Mouse (Mus musculus) megakaryocyte, embryonic 14.5 days (primary cell): ENCODE results near the gene Spryd3. TPM values are rescaled to one million over a fixed set of nuclear protein-coding genes. Genes with fewer than 3 reads are reported as not detected.

Experiments used
- H3K27me3 ChIP-seq: replicated peaks from 2 replicates; pipeline ENCODE3; 2012; ENCODE audit warnings: inconsistent platforms
- H3K36me3 ChIP-seq: replicated peaks from 2 replicates; pipeline ENCODE3; 2012; ENCODE audit warnings: low read length, inconsistent platforms, mixed read lengths
- H3K4me1 ChIP-seq: 2 replicates; pipeline ENCODE4 v1.6.1; 2012; ENCODE audit warnings: inconsistent platforms
- H3K4me3 ChIP-seq: replicated peaks from 2 replicates; pipeline ENCODE3; 2012; ENCODE audit warnings: moderate library complexity, mild to moderate bottlenecking, inconsistent platforms
- H3K9me3 ChIP-seq: 2 replicates; pipeline ENCODE4 v1.6.1; 2012; ENCODE audit warnings: inconsistent platforms
- FLI1 ChIP-seq: IDR thresholded peaks from 2 replicates; pipeline ENCODE4 v1.6.1; 2012; ENCODE audit warnings: low read length, inconsistent platforms, mixed read lengths
- GATA1 ChIP-seq: IDR thresholded peaks from 3 replicates; pipeline ENCODE4 v1.6.1; 2012; ENCODE audit warnings: mixed read lengths, low read length, inconsistent platforms, borderline replicate concordance
- polyA plus RNA-seq: library from polyadenylated mRNA; stranded (reverse); fragments of >175 nt; gene quantifications from 2 replicates; pipeline ENCODE4 v1.2.3, GENCODE M21; 2012; ENCODE audit warnings: low replicate concordance; ENCODE audit not compliant: insufficient read depth

Gene Spryd3
- polyA plus RNA-seq, 1 experiment = 25.9 TPM

GRCm38 (mm10) chr15:102134709-102135108 is 1.3 kb downstream of the Spryd3 start:
- H3K9me3 ChIP-seq = no peaks in the 10 kb centered on the region
- H3K36me3 ChIP-seq = peaks cover 40% of the 10 kb centered on the region
- TF ChIP-seq GATA1 = no peak
- no peak for TF ChIP-seq FLI1
- H3K4me3 ChIP-seq = no peak overlapping the region
- peaks cover 26% of the 10 kb centered on the region for H3K4me1 ChIP-seq
- H3K27me3 ChIP-seq = no peaks in the 10 kb centered on the region

GRCm38 (mm10) chr15:102133314-102133713 is 2.7 kb downstream of the Spryd3 start:
- peaks cover 26% of the 10 kb centered on the region for H3K4me1 ChIP-seq
- H3K27me3 ChIP-seq = no peaks in the 10 kb centered on the region
- H3K4me3 ChIP-seq = no peak overlapping the region
- peaks cover 54% of the 10 kb centered on the region for H3K36me3 ChIP-seq
- no peak for TF ChIP-seq GATA1
- TF ChIP-seq FLI1 = no peak
- H3K9me3 ChIP-seq = no peaks in the 10 kb centered on the region

DNA sequence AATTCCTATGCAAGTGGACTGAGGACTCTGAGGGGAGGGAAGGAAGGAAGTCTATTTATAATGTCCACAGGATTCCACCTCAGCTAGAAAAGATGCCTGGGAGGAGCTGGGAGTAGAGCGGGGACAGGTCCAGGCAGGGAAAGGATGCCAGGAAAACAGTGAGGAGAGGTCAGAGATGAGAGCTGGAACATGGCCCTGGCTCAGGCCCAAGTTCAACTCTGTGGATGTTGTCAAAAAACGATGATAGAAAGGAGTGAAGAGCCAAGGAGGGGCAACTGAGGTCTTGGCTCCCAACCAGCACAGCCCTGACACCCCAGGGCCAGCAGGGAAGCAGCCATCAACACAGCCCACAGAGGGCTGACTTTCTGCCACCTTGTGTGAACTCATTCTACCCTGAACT is 9.7 kb downstream of the Spryd3 start:
- Histone ChIP-seq H3K27me3 (no peaks in the 10 kb centered on the region), H3K4me1 (peaks cover 13% of the 10 kb centered on the region), H3K9me3 (no peaks in the 10 kb centered on the region), H3K4me3 (no peak overlapping the region), H3K36me3 (peaks cover 88% of the 10 kb centered on the region)
- no peak for TF ChIP-seq GATA1
- no peak for TF ChIP-seq FLI1

GRCm38 (mm10) chr15:102120530-102120929 is 15.5 kb downstream of the Spryd3 start:
- Histone ChIP-seq H3K4me3 (no peak overlapping the region), H3K36me3 (peaks cover 90% of the 10 kb centered on the region), H3K27me3 (no peaks in the 10 kb centered on the region), H3K4me1 (peaks cover 29% of the 10 kb centered on the region), H3K9me3 (no peaks in the 10 kb centered on the region)
- TF ChIP-seq FLI1 (no peak), GATA1 (no peak)

DNA sequence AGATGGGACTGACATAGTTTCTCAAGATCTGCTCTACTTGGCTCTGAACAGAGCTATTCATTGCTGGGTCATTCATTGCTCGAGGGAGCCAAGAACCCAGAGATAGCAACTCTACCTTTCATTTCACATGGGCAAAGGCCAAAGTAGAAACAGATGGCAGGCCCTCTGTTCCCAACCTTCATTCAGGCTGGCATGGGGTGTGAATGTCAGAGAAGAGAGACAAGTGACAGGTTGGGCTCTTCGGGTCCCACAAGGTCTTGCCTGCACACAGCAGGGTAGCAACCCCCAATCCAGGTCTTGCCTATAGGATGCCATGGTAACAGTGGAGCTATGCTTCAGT is 16.2 kb downstream of the Spryd3 start:
- peaks cover 88% of the 10 kb centered on the region for H3K36me3 ChIP-seq
- no peaks in the 10 kb centered on the region for H3K9me3 ChIP-seq

GRCm38 (mm10) chr15:102119121-102119830 is 16.8 kb downstream of the Spryd3 start:
- TF ChIP-seq FLI1 = no peak
- TF ChIP-seq GATA1 = no peak
- peaks cover 83% of the 10 kb centered on the region for H3K36me3 ChIP-seq
- H3K27me3 ChIP-seq = no peaks in the 10 kb centered on the region
- peaks cover 30% of the 10 kb centered on the region for H3K4me1 ChIP-seq
- H3K9me3 ChIP-seq = no peaks in the 10 kb centered on the region
- H3K4me3 ChIP-seq = no peak overlapping the region

More for the DNA sequence above, 16.2 kb downstream of the Spryd3 start:
- Histone ChIP-seq H3K27me3 (no peaks in the 10 kb centered on the region), H3K4me1 (peaks cover 30% of the 10 kb centered on the region), H3K4me3 (no peak overlapping the region)
- no peak for TF ChIP-seq FLI1
- no peak for TF ChIP-seq GATA1

- H3K4me1 ChIP-seq = peaks cover 30% of the 10 kb centered on the region
- peaks cover 1% of the 10 kb centered on the region for H3K27me3 ChIP-seq
- peaks cover 81% of the 10 kb centered on the region for H3K36me3 ChIP-seq
- no peaks in the 10 kb centered on the region for H3K9me3 ChIP-seq
- no peak for TF ChIP-seq FLI1
- TF ChIP-seq GATA1 = no peak
- no peak overlapping the region for H3K4me3 ChIP-seq
Measured at GRCm38 (mm10) chr15:102118591-102118990, 17.4 kb downstream of the Spryd3 start.

DNA sequence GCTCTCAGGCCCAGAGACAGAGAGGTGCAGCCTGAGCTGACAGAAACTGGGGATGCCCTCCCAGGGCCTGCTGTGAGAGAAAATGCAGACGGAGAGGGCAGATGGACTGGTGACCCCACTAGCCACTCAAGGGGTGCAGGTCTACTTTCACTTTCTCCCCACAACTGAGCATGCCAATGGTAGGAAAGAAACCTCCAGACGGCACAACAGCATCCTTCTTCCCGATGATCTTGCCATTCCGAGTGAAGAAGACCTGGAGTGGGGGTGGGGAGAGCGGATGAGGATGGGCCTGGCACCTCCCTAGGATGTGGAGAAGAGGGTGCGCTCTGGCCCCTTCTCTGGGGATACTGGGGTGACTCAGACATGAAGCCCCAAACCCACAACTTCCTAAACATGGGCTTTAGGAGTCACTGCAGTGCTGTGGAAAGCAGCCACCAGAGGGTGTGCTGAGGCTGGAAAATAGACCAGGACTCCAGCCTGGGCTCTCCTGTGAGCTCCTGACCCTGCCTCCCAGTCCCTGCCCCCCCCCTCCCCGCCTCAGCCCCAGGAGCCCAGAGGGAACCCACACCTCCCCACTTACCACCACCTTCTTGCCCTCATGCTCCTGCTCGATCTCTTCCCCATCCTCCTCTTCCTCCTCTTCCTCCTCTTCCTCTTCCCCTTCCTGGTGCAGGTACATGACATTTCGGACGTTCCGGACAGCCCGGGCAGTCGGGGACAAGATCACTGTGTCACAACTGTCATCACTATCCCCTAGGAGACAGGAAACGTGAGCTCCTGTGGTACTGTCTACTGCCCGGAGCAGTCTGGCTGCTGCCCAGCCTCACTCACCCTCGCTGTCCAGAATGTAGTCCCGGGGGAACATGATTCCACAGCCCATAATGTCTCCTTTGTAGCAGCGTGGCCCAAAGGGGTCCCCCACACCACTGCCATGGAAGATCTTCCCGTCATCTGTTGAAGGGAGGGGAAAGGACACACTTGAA is 18.3 kb downstream of the Spryd3 start:
- peaks cover 3% of the 10 kb centered on the region for H3K27me3 ChIP-seq
- H3K36me3 ChIP-seq = peaks cover 75% of the 10 kb centered on the region
- peaks cover 30% of the 10 kb centered on the region for H3K4me1 ChIP-seq
- H3K9me3 ChIP-seq = no peaks in the 10 kb centered on the region
- H3K4me3 ChIP-seq = no peak overlapping the region
- TF ChIP-seq GATA1 (no peak), FLI1 (no peak)

DNA sequence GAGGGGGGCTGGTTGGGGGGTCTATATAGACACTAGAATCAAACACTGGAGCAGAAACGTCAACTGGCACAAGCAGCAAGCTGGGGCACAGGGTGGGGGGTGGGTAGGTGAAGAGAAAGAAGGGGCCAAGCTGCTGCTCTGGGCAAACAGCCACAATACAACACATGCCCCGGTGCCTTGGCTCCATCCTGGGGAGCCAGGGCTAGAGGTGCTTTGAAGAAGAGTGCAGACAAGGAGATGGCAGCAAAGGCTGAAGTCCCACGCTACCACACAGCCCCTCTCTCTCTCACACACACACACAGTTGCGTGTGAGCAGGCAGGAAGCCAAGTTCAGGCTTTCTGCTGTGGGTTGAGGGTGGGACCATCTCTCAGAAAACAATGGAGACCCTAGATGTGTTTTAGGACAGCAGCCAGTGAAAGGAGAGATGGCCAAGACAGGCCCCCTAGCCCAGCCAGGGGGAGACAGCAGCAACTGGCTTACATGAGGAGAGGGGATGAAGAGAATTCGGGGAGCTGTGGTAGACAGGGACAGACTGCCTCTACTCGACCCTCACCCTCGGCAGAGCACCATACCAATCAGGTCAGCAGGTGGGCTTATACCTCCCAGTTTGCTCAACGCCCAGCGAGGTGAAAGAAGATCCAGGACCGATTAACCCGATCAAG is 19.1 kb downstream of the Spryd3 start:
- Histone ChIP-seq H3K9me3 (no peaks in the 10 kb centered on the region), H3K4me3 (no peak overlapping the region), H3K36me3 (peaks cover 68% of the 10 kb centered on the region), H3K4me1 (peaks cover 30% of the 10 kb centered on the region), H3K27me3 (peaks cover 11% of the 10 kb centered on the region)
- TF ChIP-seq FLI1 (no peak), GATA1 (no peak)

DNA sequence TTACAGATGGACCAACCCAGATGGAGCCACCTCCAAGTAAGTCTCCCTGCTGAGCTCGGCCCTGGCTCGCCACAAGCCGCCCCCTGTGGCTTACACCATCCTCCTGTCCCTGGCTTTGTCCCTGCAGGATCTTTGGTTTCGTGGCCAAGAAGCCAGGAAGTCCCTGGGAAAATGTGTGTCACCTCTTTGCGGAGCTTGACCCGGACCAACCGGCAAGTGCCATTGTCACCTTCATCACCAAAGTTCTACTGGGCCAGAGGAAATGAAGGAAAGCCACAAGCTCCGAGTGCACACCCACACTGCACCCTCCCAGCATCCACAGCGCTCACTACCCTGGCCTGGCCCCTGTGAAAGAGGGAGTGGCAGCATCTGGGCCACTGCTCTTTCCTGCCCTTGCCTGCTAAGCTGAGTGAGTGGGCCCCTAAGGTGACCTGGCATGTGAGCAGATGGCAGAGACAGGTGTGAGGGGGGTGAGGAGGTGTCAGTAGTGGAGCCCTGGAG is 20.3 kb downstream of the Spryd3 start:
- Histone ChIP-seq H3K4me1 (peaks cover 31% of the 10 kb centered on the region), H3K4me3 (peak overlapping the region; percentile 38), H3K36me3 (peaks cover 57% of the 10 kb centered on the region), H3K27me3 (peaks cover 22% of the 10 kb centered on the region), H3K9me3 (no peaks in the 10 kb centered on the region)
- no peak for TF ChIP-seq GATA1
